Mouse (Mus musculus) heart, adult 18-20 months (tissue): ENCODE measurements around the gene 4930433I11Rik. TPM values are rescaled to one million over a fixed set of nuclear protein-coding genes. Genes with fewer than 3 reads are reported as not detected.
"Not testable (repeated sequence)": the region's sequence is repeated elsewhere in the genome, so short reads cannot be mapped to it uniquely, and the experiment has no call there.

Experiments used
- DNase-seq, 2 experiments: peaks; one replicate each; pipeline ENCODE4 v3.0.0; 2021 to 2022; ENCODE audit warnings: mixed read lengths in 1 of 2
- long read RNA-seq, 2 experiments: library from polyadenylated mRNA; stranded (forward); transcript quantifications; one replicate each; pipeline ENCODE4 v2.0.0; 2021
- total RNA-seq, 2 experiments: library from RNA; stranded (reverse); gene quantifications; 2 replicates each; pipeline ENCODE4 v1.2.3; 2021

Gene 4930433I11Rik
- not detected for total RNA-seq
- long read RNA-seq, experiment 1: 0 reads
- long read RNA-seq, experiment 2: 0 reads

DNA sequence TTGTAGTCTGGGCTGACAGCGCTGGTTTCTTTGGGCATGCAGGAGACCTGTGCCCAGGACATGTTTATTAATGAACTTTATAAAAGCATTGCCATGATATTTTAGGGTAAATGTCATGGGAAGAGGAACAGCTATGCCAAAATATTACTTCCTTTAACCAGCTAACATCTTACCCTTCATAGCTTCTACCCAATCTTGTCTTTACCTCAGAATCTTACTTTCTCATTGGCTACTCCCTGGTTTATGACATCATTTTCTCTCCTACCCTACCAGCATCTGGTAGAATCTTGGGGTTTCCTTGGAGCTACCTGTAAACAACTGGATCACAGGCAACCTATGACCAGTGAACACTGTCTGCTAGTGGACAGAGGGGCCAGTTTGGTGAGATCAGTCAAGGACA, at the start of gene 4930433I11Rik:
Gene 4930433I11Rik (plus strand): TSS at position 301 of the 400 bp plus-strand sequence.
- no peak for DNase-seq

GRCm38 (mm10) chr7:40939371-40939770, 48.0 kb upstream of the 4930433I11Rik start:
- DNase-seq: no peak

GRCm38 (mm10) chr7:40942233-40942935, 45.0 kb upstream of the 4930433I11Rik start:
- peak in 1 of 2 experiments; percentile 10 for DNase-seq

- DNase-seq: not testable (repeated sequence)
Observed at GRCm38 (mm10) chr7:41032419-41032818, 45.1 kb downstream of the 4930433I11Rik start, which contains the start of gene Gm4884. Gene Gm4884, plus strand, starts transcription at chr7:41032719.

DNA sequence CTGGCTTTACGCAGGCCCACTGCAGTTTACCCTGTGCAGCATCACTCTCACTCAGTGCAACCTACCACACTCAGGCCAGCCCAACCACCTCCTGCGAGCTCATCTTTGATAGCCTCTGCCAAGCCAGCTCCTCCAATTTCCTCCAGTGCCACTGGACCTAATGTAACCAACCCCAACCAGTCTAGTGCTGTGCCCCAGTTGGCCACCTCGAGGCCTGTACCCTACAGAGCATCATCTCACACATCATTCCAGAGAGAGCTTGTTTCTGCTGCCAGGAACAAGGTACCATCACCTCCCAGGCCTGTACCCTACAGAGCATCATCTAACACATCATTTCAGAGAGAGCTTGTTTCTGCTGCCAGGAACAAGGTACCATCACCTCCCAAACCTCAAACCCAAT, 56.7 kb downstream of the 4930433I11Rik start:
- not testable (repeated sequence) for DNase-seq

Other genes starting within 250 kb of the 4930433I11Rik start
- under 1 TPM; 0.15 to 0.26 TPM for gene Vstm2b, start 89.2 kb upstream of the 4930433I11Rik start, total RNA-seq
- not detected for gene Gm4884, start 45.2 kb downstream of the 4930433I11Rik start, total RNA-seq
- not detected for gene Gm5592, start 166.3 kb downstream of the 4930433I11Rik start, total RNA-seq